ENCODE assay signal across 21 mouse cellular contexts in the genomic region with DNA sequence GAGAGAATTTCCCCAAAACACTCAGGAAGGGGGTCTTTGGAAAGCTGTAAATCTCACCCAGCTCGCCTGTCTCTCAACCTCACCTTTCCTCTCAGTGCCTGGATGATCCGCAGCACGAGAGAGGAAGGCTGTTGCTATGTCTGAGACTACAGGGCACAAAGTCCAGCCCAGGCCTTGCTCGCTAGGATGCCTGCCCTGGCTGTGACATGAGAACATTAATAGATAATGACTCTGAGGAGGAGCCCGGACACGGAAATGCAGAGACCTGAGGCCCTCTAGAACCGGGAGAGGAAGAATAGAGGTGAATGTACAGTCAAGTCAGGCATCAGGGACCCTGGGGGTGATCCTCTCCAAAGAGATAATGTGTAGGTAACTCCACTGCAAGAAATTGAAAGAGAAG. TPM values are rescaled to one million over a fixed set of nuclear protein-coding genes. Genes with fewer than 3 reads are reported as not detected.
DNase-seq lines count a peak whose midpoint lies in the region; ATAC-seq lines count a peak whose summit lies in the region.
"Had no signal": no experiment of that assay in that cellular context is flagged by ENCODE, and none has a peak within 500 bp of the region (broad histone marks: within the 10 kb centered on the region; RNA-seq: fewer than 3 reads in every experiment).

No protein-coding gene starts in this region.

- H3K9ac ChIP-seq in hindbrain, embryonic 12.5 days: no peak overlapping the region
- H3K9ac ChIP-seq: limb, embryonic 15.5 days; neural tube, embryonic 12.5 days had no signal

- H3K4me1 ChIP-seq in hindbrain, embryonic 10.5 days (replicated peaks): peaks cover 36% of the 10 kb centered on the region
- H3K4me1 ChIP-seq in hindbrain, embryonic 12.5 days: peaks cover 12% of the 10 kb centered on the region
- H3K4me1 ChIP-seq: megakaryocyte, embryonic 14.5 days; neural tube, embryonic 12.5 days had no signal

- no peak overlapping the region for H3K4me3 ChIP-seq in hindbrain, embryonic 10.5 days
- no peak overlapping the region for H3K4me3 ChIP-seq in hindbrain, embryonic 12.5 days
- H3K4me3 ChIP-seq: limb, embryonic 15.5 days; megakaryocyte, embryonic 14.5 days; neural tube, embryonic 12.5 days had no signal

- H3K36me3 ChIP-seq in hindbrain, embryonic 10.5 days: no peaks in the 10 kb centered on the region
- H3K36me3 ChIP-seq in hindbrain, embryonic 12.5 days: no peaks in the 10 kb centered on the region
- H3K36me3 ChIP-seq: G1E; limb, embryonic 15.5 days; neural tube, embryonic 12.5 days had no signal

- intact Hi-C loops in gastrocnemius, postnatal 36 days (cut with DNase I): no loop called here

- WGBS in hindbrain, embryonic 10.5 days: 76% methylated on average over 7 of the region's 7 CpGs
- WGBS in hindbrain, embryonic 12.5 days: 71% methylated on average over 7 of the region's 7 CpGs

- ATAC-seq in hindbrain, embryonic 12.5 days (ENCODE audit: low FRiP score): no peak
- ATAC-seq: CD4-positive, CD25-positive, alpha-beta regulatory T cell, adult 4 months; inflammation-experienced regulatory T-cells, adult 6 months had no signal

- peak; percentile 12 for DNase-seq in gastrocnemius, adult 18-20 months (ENCODE audit: low spot score)
- DNase-seq in gastrocnemius, postnatal 36 days: no peak
- no peak for DNase-seq in hindbrain, embryonic 10.5 days (ENCODE audit: low spot score)
- peak; percentile 68 for DNase-seq in kidney, postnatal 10 days
- DNase-seq in yolk sac, embryonic 10.5 days (ENCODE audit: low spot score): peak; percentile 63
- DNase-seq in natural killer cell, adult 2 months (ENCODE audit: low spot score in 2 of 2): no peak
- no peak for DNase-seq in spleen, postnatal 14 days (ENCODE audit: low spot score in 2 of 2)
- DNase-seq: cerebellum, adult 9-10 months; gastrocnemius, postnatal 25 days; heart, postnatal 36 days; layer of hippocampus, postnatal 36 days; lung, postnatal 10 days had no signal

- H3K4me2 ChIP-seq in hindbrain, embryonic 12.5 days (replicated peaks): no peak overlapping the region
- H3K4me2 ChIP-seq: limb, embryonic 15.5 days; neural tube, embryonic 12.5 days had no signal

- 0 out of 2 replicates have a peak overlapping the region, but pooled peaks have one; percentile 24 for H3K27ac ChIP-seq in hindbrain, embryonic 10.5 days
- H3K27ac ChIP-seq in hindbrain, embryonic 12.5 days: no peak overlapping the region
- H3K27ac ChIP-seq: limb, embryonic 15.5 days; neural tube, embryonic 12.5 days had no signal

- no peaks in the 10 kb centered on the region for H3K9me3 ChIP-seq in hindbrain, embryonic 10.5 days
- H3K9me3 ChIP-seq in hindbrain, embryonic 12.5 days (replicated peaks): no peaks in the 10 kb centered on the region
- H3K9me3 ChIP-seq: G1E; limb, embryonic 15.5 days; megakaryocyte, embryonic 14.5 days; neural tube, embryonic 12.5 days had no signal

- peaks cover 14% of the 10 kb centered on the region; the same call in 1 of the 2 replicates for H3K27me3 ChIP-seq in hindbrain, embryonic 10.5 days (ENCODE audit: insufficient read depth, poor library complexity, severe bottlenecking)
- peaks cover 13% of the 10 kb centered on the region; the same call in 1 of the 2 replicates for H3K27me3 ChIP-seq in hindbrain, embryonic 12.5 days
- H3K27me3 ChIP-seq: limb, embryonic 15.5 days; neural tube, embryonic 12.5 days had no signal

RNA-seq across cellular contexts. Expression of a gene that starts 1.1 kb away (rescaled TPM):
- 10 to 100 TPM in 1 of 2 experiments, 1 to 10 TPM in 1; 9.5 to 11.0 TPM for total RNA-seq in gastrocnemius, adult 18-20 months (2021)
- total RNA-seq in gastrocnemius, postnatal 36 days (2021): 1 to 10 TPM; 5.3 to 9.1 TPM
- polyA plus RNA-seq in hindbrain, embryonic 10.5 days (2016; fragmentation: Nextera tagmentation; extraction: Ambion mirVana): 3.3 and 4.7 TPM in 2 replicates
- polyA plus RNA-seq in hindbrain, embryonic 12.5 days (2016; fragmentation: Nextera tagmentation; extraction: Ambion mirVana): 2.4 and 4.1 TPM in 2 replicates
- total RNA-seq: G1E; left cerebral cortex, postnatal 25 days had no signal
- polyA plus RNA-seq: CD4-positive, CD25-positive, alpha-beta regulatory T cell, adult 4 months; G1E; inflammation-experienced regulatory T-cells, adult 6 months had no signal

RNA-seq across cellular contexts. Expression of a gene that starts 3.6 kb away (rescaled TPM):
- under 1 TPM; 0.32 to 0.43 TPM for total RNA-seq in gastrocnemius, adult 18-20 months (2021)
- under 1 TPM; 0.15 to 0.89 TPM for total RNA-seq in gastrocnemius, postnatal 36 days (2021)
- polyA plus RNA-seq in hindbrain, embryonic 10.5 days (2016; fragmentation: Nextera tagmentation; extraction: Ambion mirVana): 0.31 and 1.7 TPM in 2 replicates
- 1.4 and 4.5 TPM in 2 replicates for polyA plus RNA-seq in hindbrain, embryonic 12.5 days (2016; fragmentation: Nextera tagmentation; extraction: Ambion mirVana)
- polyA plus RNA-seq: CD4-positive, CD25-positive, alpha-beta regulatory T cell, adult 4 months; G1E; inflammation-experienced regulatory T-cells, adult 6 months; liver, embryonic 16.5 days had no signal

RNA-seq across cellular contexts. Expression of a gene that starts 57.4 kb away (rescaled TPM):
- total RNA-seq in gastrocnemius, adult 18-20 months (2021): 1 to 10 TPM; 3.3 to 5.9 TPM
- 1 to 10 TPM; 3.2 to 6.2 TPM for total RNA-seq in gastrocnemius, postnatal 36 days (2021)
- 1.2 and 1.8 TPM in 2 replicates for polyA plus RNA-seq in hindbrain, embryonic 10.5 days (2016; fragmentation: Nextera tagmentation; extraction: Ambion mirVana)
- 2.0 and 2.6 TPM in 2 replicates for polyA plus RNA-seq in hindbrain, embryonic 12.5 days (2016; fragmentation: Nextera tagmentation; extraction: Ambion mirVana)
- polyA plus RNA-seq: CD4-positive, CD25-positive, alpha-beta regulatory T cell, adult 4 months; G1E; inflammation-experienced regulatory T-cells, adult 6 months had no signal

Comparison
In these comparisons a context has a peak if more than half of its experiments do, and no peak if none do; other contexts are left out.
1. DNase-seq: peak in gastrocnemius, adult 18-20 months (single experiment), kidney, postnatal 10 days (single experiment) and yolk sac, embryonic 10.5 days (single experiment); none in gastrocnemius, postnatal 36 days (0 of 2), hindbrain, embryonic 10.5 days (single experiment), natural killer cell, adult 2 months (0 of 2) and spleen, postnatal 14 days (0 of 2).